Mouse (Mus musculus): ENCODE results near the gene Dnah1. TPM values are rescaled to one million over a fixed set of nuclear protein-coding genes. Genes with fewer than 3 reads are reported as not detected.

Gene Dnah1
- polyA plus RNA-seq, 1 experiment from 2014 or later: 1.5 TPM

DNA sequence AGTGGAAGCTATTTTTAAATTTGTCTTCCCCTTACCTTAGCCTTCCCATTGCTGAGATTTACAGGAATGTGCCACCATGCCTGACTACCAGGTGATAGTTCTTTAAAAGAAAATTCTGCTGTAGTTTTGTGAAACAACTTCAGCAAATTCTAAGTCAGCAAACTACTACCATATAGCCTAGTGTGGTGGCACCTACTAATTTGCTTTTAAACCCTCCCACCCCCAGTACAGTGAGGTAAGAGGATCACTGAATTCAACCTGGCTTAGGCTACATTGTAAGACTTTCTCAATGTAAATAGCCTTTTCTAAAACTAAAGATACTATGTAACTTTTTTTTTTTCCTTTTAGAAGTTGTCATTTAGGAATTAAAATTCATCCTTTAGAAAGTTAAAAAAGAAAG, 14.3 kb upstream of the Dnah1 start:
- peak overlapping the region; percentile 86 for H3K4me3 ChIP-seq (ENCODE audit: low read depth, low read length)
- no peak overlapping the region for H3K27ac ChIP-seq (ENCODE audit: low read depth, low read length)
- ATAC-seq (replicated peaks; ENCODE audit: insufficient number of reproducible peaks, low FRiP score, low TSS enrichment): no peak
- H3K27me3 ChIP-seq (ENCODE audit: control insufficient read depth, insufficient read depth, low read length): no peaks in the 10 kb centered on the region
- peak overlapping the region; percentile 12; the same call in 1 of the 2 replicates for H3K9ac ChIP-seq (ENCODE audit: low read depth, low read length)
- no peaks in the 10 kb centered on the region for H3K36me3 ChIP-seq (ENCODE audit: control insufficient read depth, insufficient read depth, low read length)
- H3K4me2 ChIP-seq: peak overlapping the region; percentile 89
- H3K4me1 ChIP-seq (ENCODE audit: control insufficient read depth, insufficient read depth, low read length): peaks cover 8% of the 10 kb centered on the region; the same call in 1 of the 2 replicates
- no peaks in the 10 kb centered on the region for H3K9me3 ChIP-seq (replicated peaks; ENCODE audit: control insufficient read depth, low read length)

GRCm38 (mm10) chr14:31337406-31337805, 13.7 kb upstream of the Dnah1 start:
- H3K4me3 ChIP-seq (ENCODE audit: low read depth, low read length): peak overlapping the region; percentile 86
- no peak for ATAC-seq (replicated peaks; ENCODE audit: insufficient number of reproducible peaks, low FRiP score, low TSS enrichment)
- no peaks in the 10 kb centered on the region for H3K27me3 ChIP-seq (ENCODE audit: control insufficient read depth, insufficient read depth, low read length)
- peaks cover 6% of the 10 kb centered on the region; the same call in 1 of the 2 replicates for H3K4me1 ChIP-seq (ENCODE audit: control insufficient read depth, insufficient read depth, low read length)
- 40% methylated on average over 7 of the region's 7 CpGs for WGBS (ENCODE audit: insufficient replicate concordance)
- H3K9ac ChIP-seq (ENCODE audit: low read depth, low read length): peak overlapping the region; percentile 94
- H3K27ac ChIP-seq (ENCODE audit: low read depth, low read length): peak overlapping the region; percentile 99; the same call in 1 of the 2 replicates
- H3K9me3 ChIP-seq (replicated peaks; ENCODE audit: control insufficient read depth, low read length): no peaks in the 10 kb centered on the region
- H3K4me2 ChIP-seq: peak overlapping the region; percentile 89
- no peaks in the 10 kb centered on the region for H3K36me3 ChIP-seq (ENCODE audit: control insufficient read depth, insufficient read depth, low read length)

DNA sequence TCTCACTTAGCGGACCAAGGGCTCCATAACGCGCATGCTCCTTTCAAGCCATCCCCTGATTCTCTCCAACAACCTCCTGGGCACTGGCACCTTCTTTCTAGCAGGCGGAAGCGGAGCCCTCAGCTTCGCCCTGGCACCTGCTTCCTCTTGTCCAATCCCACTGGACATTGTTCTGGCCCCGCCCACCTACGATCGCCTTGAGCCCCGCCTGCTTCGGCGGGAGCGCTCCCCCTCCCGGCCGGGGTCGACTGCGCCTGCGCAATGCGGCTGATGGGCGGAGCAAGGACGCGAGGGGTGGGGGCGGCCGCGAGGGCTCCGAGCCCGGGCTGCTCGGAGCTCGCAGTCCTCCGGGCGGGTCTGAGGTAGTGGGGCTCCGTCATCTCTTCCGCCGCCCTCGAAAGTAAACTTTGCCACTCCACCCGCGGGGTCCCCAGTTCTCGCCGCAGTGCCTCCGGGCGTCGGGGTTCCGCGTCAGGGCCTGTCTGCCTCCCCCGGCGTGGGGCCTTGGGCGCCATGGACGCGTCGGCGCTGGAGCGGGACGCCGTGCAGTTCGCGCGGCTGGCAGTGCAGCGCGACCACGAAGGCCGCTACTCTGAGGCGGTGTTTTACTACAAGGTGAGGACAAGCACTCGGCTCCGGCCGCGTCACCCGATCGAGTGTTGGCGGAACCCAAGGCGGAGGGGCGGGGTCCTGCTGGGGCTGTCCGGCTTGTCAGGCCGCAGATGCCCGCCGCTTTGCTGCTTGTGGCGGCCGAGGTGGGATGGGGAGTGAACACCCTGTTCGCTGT, 12.9 kb upstream of the Dnah1 start, which contains the start of gene Capn7:
TSS of gene Capn7 (plus strand) at position 270 of the 787 bp plus-strand sequence.
- H3K27me3 ChIP-seq (ENCODE audit: control insufficient read depth, insufficient read depth, low read length): no peaks in the 10 kb centered on the region

DNA sequence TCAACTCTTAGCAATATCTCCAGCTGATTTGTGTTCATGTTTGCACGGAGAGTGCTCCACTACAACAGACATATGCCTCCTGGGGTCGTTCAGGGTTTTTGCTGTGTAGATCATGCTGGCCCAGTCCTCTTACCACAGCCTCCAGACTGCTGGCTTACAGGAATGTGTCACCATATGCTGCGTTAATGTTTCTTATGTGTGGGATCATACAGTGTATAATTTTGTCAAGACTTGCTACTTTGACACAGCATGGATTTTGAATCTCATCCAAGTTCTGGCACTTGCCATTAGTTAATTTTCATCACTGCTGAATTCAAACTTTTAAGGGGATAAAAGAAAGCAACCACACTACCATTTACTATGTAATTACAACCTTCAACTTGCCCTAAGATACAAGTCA, 12.1 kb upstream of the Dnah1 start:
- peak overlapping the region; percentile 89 for H3K4me2 ChIP-seq
- H3K36me3 ChIP-seq (ENCODE audit: control insufficient read depth, insufficient read depth, low read length): no peaks in the 10 kb centered on the region
- no peaks in the 10 kb centered on the region for H3K9me3 ChIP-seq (replicated peaks; ENCODE audit: control insufficient read depth, low read length)
- H3K27me3 ChIP-seq (ENCODE audit: control insufficient read depth, insufficient read depth, low read length): 0 out of 2 replicates have a peak, but pooled peaks cover under 1% of the 10 kb centered on the region
- no peak overlapping the region for H3K27ac ChIP-seq (ENCODE audit: low read depth, low read length)
- no peak for ATAC-seq (replicated peaks; ENCODE audit: insufficient number of reproducible peaks, low FRiP score, low TSS enrichment)
- H3K4me1 ChIP-seq (ENCODE audit: control insufficient read depth, insufficient read depth, low read length): peaks cover 6% of the 10 kb centered on the region; the same call in 1 of the 2 replicates
- no peak overlapping the region for H3K9ac ChIP-seq (ENCODE audit: low read depth, low read length)
- 48% methylated on average over 3 of the region's 3 CpGs for WGBS (ENCODE audit: insufficient replicate concordance)
- peak overlapping the region; percentile 86 for H3K4me3 ChIP-seq (ENCODE audit: low read depth, low read length)

More for the DNA sequence above, 12.9 kb upstream of the Dnah1 start, which contains the start of gene Capn7:
- peak within 1 kb of the TSS; percentile 94 for H3K9ac ChIP-seq (ENCODE audit: low read depth, low read length)
- under 1% methylated on average over 78 of the region's 78 CpGs for WGBS (ENCODE audit: insufficient replicate concordance)
- peak within 1 kb of the TSS; percentile 89 for H3K4me2 ChIP-seq
- peak within 1 kb of the TSS; percentile 86 for H3K4me3 ChIP-seq (ENCODE audit: low read depth, low read length)
- H3K9me3 ChIP-seq (replicated peaks; ENCODE audit: control insufficient read depth, low read length): no peaks in the 10 kb centered on the region
- peak; percentile 96 for ATAC-seq (replicated peaks; ENCODE audit: insufficient number of reproducible peaks, low FRiP score, low TSS enrichment)
- H3K27ac ChIP-seq (ENCODE audit: low read depth, low read length): peak within 1 kb of the TSS; percentile 99
- no peaks in the 10 kb centered on the region for H3K36me3 ChIP-seq (ENCODE audit: control insufficient read depth, insufficient read depth, low read length)
- H3K4me1 ChIP-seq (ENCODE audit: control insufficient read depth, insufficient read depth, low read length): peaks cover 6% of the 10 kb centered on the region; the same call in 1 of the 2 replicates

DNA sequence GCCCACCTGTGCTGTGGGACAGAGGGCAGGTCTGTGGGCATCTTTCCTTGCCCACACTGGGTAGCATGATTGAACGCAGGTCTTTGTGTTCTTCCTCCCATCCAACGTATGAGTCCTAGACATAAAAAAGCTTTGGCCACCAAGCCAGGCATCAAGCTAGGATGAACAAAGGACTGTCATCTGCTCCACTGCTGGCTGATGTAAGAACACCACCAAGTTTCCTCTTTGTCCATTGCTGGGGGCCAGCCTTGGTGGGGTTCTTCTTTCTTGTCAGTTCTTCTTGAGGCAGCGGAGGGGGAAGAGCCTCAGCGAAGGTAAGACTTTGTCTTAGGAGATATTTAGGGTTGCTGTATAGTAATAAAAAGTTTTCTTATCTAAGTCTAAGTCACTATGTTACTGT, 7.3 kb upstream of the Dnah1 start:
- ATAC-seq (replicated peaks; ENCODE audit: insufficient number of reproducible peaks, low FRiP score, low TSS enrichment): no peak
- 71% methylated on average over 4 of the region's 4 CpGs for WGBS (ENCODE audit: insufficient replicate concordance)
- H3K27me3 ChIP-seq (ENCODE audit: control insufficient read depth, insufficient read depth, low read length): 0 out of 2 replicates have a peak, but pooled peaks cover 3% of the 10 kb centered on the region
- H3K4me1 ChIP-seq (ENCODE audit: control insufficient read depth, insufficient read depth, low read length): no peaks in the 10 kb centered on the region
- no peaks in the 10 kb centered on the region for H3K9me3 ChIP-seq (replicated peaks; ENCODE audit: control insufficient read depth, low read length)
- H3K9ac ChIP-seq (ENCODE audit: low read depth, low read length): no peak overlapping the region
- H3K27ac ChIP-seq (ENCODE audit: low read depth, low read length): no peak overlapping the region
- H3K4me2 ChIP-seq: no peak overlapping the region
- H3K4me3 ChIP-seq (ENCODE audit: low read depth, low read length): no peak overlapping the region
- no peaks in the 10 kb centered on the region for H3K36me3 ChIP-seq (ENCODE audit: control insufficient read depth, insufficient read depth, low read length)

DNA sequence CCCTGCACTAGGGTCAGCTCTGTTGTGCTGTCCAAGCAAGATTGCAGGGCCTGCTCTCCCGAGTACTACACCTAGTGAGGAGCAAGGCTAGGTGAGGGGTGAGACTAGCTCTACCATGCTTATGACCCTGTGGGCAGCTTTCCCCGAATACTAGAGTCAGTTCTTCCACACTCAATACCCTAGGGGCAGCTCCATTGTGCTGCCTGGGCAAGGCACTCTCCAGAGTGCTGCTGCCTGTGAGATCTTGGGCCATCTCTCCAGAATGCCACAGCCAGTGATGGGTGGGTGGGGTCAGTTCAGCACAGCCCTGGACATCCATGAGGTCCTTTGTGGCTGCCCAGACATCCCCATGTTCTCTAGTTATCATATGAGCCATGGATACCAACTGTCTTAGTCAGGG, 6.0 kb upstream of the Dnah1 start:
- Histone ChIP-seq H3K36me3 (ENCODE audit: control insufficient read depth, insufficient read depth, low read length) (no peaks in the 10 kb centered on the region), H3K9ac (ENCODE audit: low read depth, low read length) (no peak overlapping the region), H3K4me3 (ENCODE audit: low read depth, low read length) (no peak overlapping the region), H3K4me2 (no peak overlapping the region), H3K27me3 (ENCODE audit: control insufficient read depth, insufficient read depth, low read length) (0 out of 2 replicates have a peak, but pooled peaks cover 3% of the 10 kb centered on the region), H3K27ac (ENCODE audit: low read depth, low read length) (no peak overlapping the region), H3K4me1 (ENCODE audit: control insufficient read depth, insufficient read depth, low read length) (no peaks in the 10 kb centered on the region), H3K9me3 (replicated peaks; ENCODE audit: control insufficient read depth, low read length) (no peaks in the 10 kb centered on the region)
- WGBS (ENCODE audit: insufficient replicate concordance): 39% methylated on average over 2 of the region's 2 CpGs
- no peak for ATAC-seq (replicated peaks; ENCODE audit: insufficient number of reproducible peaks, low FRiP score, low TSS enrichment)

DNA sequence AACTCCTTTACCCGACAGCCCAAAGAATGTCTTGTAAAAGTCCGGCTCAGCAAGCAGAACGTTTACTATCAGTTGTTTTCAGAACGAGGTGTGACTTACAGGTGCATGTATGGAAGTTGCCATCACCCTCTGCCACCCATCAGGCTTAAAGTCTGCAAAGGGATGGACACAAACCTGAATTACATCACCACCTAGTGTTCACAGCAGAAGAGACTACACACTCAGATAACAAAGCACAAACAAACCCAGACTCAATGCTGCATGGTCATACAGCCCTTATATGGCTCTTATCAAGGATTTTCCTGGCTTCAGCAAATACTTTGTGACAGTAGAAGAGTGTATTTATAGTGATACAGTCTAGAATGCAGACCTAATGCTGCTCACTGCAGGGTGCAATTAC, 4.0 kb upstream of the Dnah1 start:
- Histone ChIP-seq H3K27ac (ENCODE audit: low read depth, low read length) (no peak overlapping the region), H3K36me3 (ENCODE audit: control insufficient read depth, insufficient read depth, low read length) (no peaks in the 10 kb centered on the region), H3K9ac (ENCODE audit: low read depth, low read length) (no peak overlapping the region), H3K9me3 (replicated peaks; ENCODE audit: control insufficient read depth, low read length) (no peaks in the 10 kb centered on the region), H3K27me3 (ENCODE audit: control insufficient read depth, insufficient read depth, low read length) (0 out of 2 replicates have a peak, but pooled peaks cover 3% of the 10 kb centered on the region), H3K4me1 (ENCODE audit: control insufficient read depth, insufficient read depth, low read length) (no peaks in the 10 kb centered on the region), H3K4me2 (no peak overlapping the region), H3K4me3 (ENCODE audit: low read depth, low read length) (no peak overlapping the region)
- WGBS (ENCODE audit: insufficient replicate concordance): 63% methylated on average over 4 of the region's 4 CpGs
- no peak for ATAC-seq (replicated peaks; ENCODE audit: insufficient number of reproducible peaks, low FRiP score, low TSS enrichment)

DNA sequence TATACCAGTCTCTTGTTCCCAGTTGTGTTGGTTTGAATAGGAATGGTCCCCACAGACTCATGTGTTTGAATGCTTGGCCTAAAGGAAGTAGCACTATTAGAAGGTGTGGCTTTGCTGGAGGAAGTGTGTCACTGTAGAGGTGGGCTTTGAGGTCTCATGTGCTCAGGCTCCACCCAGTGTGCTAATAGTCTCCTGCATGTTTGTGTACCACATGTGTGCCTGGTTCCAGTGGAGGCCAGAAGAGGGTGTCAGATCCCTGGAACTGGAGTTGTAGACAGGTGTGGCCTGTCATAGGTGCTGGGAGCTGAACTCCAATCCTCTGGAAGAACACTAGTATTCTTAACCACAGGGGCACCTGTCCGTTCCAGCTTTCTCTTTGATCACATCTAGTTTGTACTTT, 3.5 kb upstream of the Dnah1 start:
- Histone ChIP-seq H3K9me3 (replicated peaks; ENCODE audit: control insufficient read depth, low read length) (no peaks in the 10 kb centered on the region), H3K36me3 (ENCODE audit: control insufficient read depth, insufficient read depth, low read length) (no peaks in the 10 kb centered on the region), H3K27me3 (ENCODE audit: control insufficient read depth, insufficient read depth, low read length) (0 out of 2 replicates have a peak, but pooled peaks cover 3% of the 10 kb centered on the region), H3K9ac (ENCODE audit: low read depth, low read length) (no peak overlapping the region), H3K4me1 (ENCODE audit: control insufficient read depth, insufficient read depth, low read length) (no peaks in the 10 kb centered on the region), H3K27ac (ENCODE audit: low read depth, low read length) (no peak overlapping the region), H3K4me3 (ENCODE audit: low read depth, low read length) (no peak overlapping the region), H3K4me2 (no peak overlapping the region)
- ATAC-seq (replicated peaks; ENCODE audit: insufficient number of reproducible peaks, low FRiP score, low TSS enrichment): no peak
- 84% methylated on average over 1 of the region's 1 CpGs for WGBS (ENCODE audit: insufficient replicate concordance)
